ENCODE assay signal across 22 mouse cellular contexts in the genomic region with DNA sequence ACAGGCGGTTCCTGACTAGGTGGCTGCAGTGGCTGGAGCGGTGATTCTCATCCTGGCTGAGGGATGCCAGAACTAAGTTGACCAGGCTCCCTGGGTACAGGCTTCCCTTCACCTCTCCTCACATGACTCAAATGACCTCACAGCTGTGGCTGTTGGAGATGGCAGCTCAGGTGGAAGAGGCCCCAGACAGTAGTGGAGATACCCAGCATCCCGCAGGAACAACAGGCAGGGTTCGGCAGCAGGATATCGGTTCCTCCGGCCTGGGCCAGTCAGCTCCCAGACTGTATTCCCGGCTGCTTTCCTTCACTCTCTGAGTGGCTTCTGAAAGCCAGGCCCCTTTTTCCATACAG. TPM values are rescaled to one million over a fixed set of nuclear protein-coding genes. Genes with fewer than 3 reads are reported as not detected.
DNase-seq lines count a peak whose midpoint lies in the region; ATAC-seq lines count a peak whose summit lies in the region.
"Had no signal": no experiment of that assay in that cellular context is flagged by ENCODE, and none has a peak within 500 bp of the region (broad histone marks: within the 10 kb centered on the region; RNA-seq: fewer than 3 reads in every experiment).

No protein-coding gene starts in this region.

- H3K27ac ChIP-seq in midbrain, embryonic 11.5 days (ENCODE audit: low read depth, low read length), result no peak overlapping the region
- H3K27ac ChIP-seq in midbrain, embryonic 14.5 days (replicated peaks; ENCODE audit: low read depth, low read length), result no peak overlapping the region
- peak overlapping the region; percentile 69; the same call in 1 of the 2 replicates for H3K27ac ChIP-seq in embryonic facial prominence, embryonic 14.5 days (replicated peaks; ENCODE audit: low read depth, low read length)
- H3K27ac ChIP-seq in limb, embryonic 15.5 days, result peak overlapping the region; percentile 79
- H3K27ac ChIP-seq: forebrain, embryonic 15.5 days; hindbrain, embryonic 15.5 days had no signal

- no peak overlapping the region for H3K4me3 ChIP-seq in midbrain, embryonic 11.5 days (ENCODE audit: low read depth, low read length)
- H3K4me3 ChIP-seq in midbrain, embryonic 14.5 days (replicated peaks; ENCODE audit: low read depth, low read length), result no peak overlapping the region
- no peak overlapping the region for H3K4me3 ChIP-seq in embryonic facial prominence, embryonic 14.5 days (ENCODE audit: low read depth, low read length)
- H3K4me3 ChIP-seq in limb, embryonic 15.5 days, result no peak overlapping the region
- H3K4me3 ChIP-seq: forebrain, embryonic 15.5 days; hindbrain, embryonic 15.5 days; midbrain, embryonic 10.5 days had no signal

- no peaks in the 10 kb centered on the region for H3K4me1 ChIP-seq in midbrain, embryonic 11.5 days (ENCODE audit: control insufficient read depth, insufficient read depth, low read length)
- peaks cover 15% of the 10 kb centered on the region for H3K4me1 ChIP-seq in midbrain, embryonic 14.5 days (ENCODE audit: control insufficient read depth, insufficient read depth, low read length)
- no peaks in the 10 kb centered on the region for H3K4me1 ChIP-seq in embryonic facial prominence, embryonic 14.5 days (ENCODE audit: control insufficient read depth, insufficient read depth, low read length)
- H3K4me1 ChIP-seq in limb, embryonic 15.5 days, result peaks cover 24% of the 10 kb centered on the region

- no peaks in the 10 kb centered on the region for H3K36me3 ChIP-seq in midbrain, embryonic 11.5 days (ENCODE audit: control insufficient read depth, insufficient read depth, low read length)
- H3K36me3 ChIP-seq in midbrain, embryonic 14.5 days (ENCODE audit: control insufficient read depth, insufficient read depth, low read length), result no peaks in the 10 kb centered on the region
- no peaks in the 10 kb centered on the region for H3K36me3 ChIP-seq in embryonic facial prominence, embryonic 14.5 days (ENCODE audit: control insufficient read depth, insufficient read depth, low read length)
- H3K36me3 ChIP-seq in limb, embryonic 15.5 days, result no peaks in the 10 kb centered on the region
- H3K36me3 ChIP-seq: forebrain, embryonic 15.5 days; hindbrain, embryonic 15.5 days; midbrain, embryonic 10.5 days had no signal

- no peak overlapping the region for H3K9ac ChIP-seq in midbrain, embryonic 11.5 days (ENCODE audit: low read length)
- no peak overlapping the region for H3K9ac ChIP-seq in midbrain, embryonic 14.5 days (replicated peaks; ENCODE audit: low read length)
- H3K9ac ChIP-seq in embryonic facial prominence, embryonic 14.5 days (ENCODE audit: low read depth, low read length), result no peak overlapping the region
- no peak overlapping the region for H3K9ac ChIP-seq in limb, embryonic 15.5 days
- H3K9ac ChIP-seq: forebrain, embryonic 15.5 days; hindbrain, embryonic 15.5 days had no signal

- no peak for ATAC-seq in midbrain, embryonic 11.5 days (ENCODE audit: low FRiP score)
- no peak for ATAC-seq in midbrain, embryonic 14.5 days (ENCODE audit: low FRiP score, low TSS enrichment)
- ATAC-seq in embryonic facial prominence, embryonic 14.5 days (ENCODE audit: low read depth), result no peak
- ATAC-seq in limb, embryonic 15.5 days (ENCODE audit: insufficient number of reproducible peaks, low FRiP score, low TSS enrichment, low read depth), result no peak
- ATAC-seq: forebrain, embryonic 15.5 days had no signal

- H3K4me2 ChIP-seq in midbrain, embryonic 11.5 days, result no peak overlapping the region
- H3K4me2 ChIP-seq in midbrain, embryonic 14.5 days (ENCODE audit: low read length), result no peak overlapping the region
- no peak overlapping the region for H3K4me2 ChIP-seq in embryonic facial prominence, embryonic 14.5 days (ENCODE audit: low read depth, low read length)
- H3K4me2 ChIP-seq in limb, embryonic 15.5 days, result no peak overlapping the region
- H3K4me2 ChIP-seq: forebrain, embryonic 15.5 days; hindbrain, embryonic 15.5 days; liver, embryonic 11.5 days had no signal

- peak; percentile 39 to 55 for DNase-seq in cerebellum, postnatal 25 days
- no peak for DNase-seq in cerebellum, adult 9-11 months
- DNase-seq in midbrain, embryonic 11.5 days (ENCODE audit: low spot score, missing footprints), result peak; percentile 80
- no peak for DNase-seq in midbrain, embryonic 14.5 days
- DNase-seq in embryonic facial prominence, embryonic 14.5 days (ENCODE audit: low spot score), result no peak
- DNase-seq in kidney, adult 11 months, result no peak
- no peak for DNase-seq in heart, postnatal 4 days
- DNase-seq: adrenal gland, adult 2 months; gastrocnemius, postnatal 25 days; heart, adult 18-20 months; kidney, adult 8-10 months; kidney, postnatal 14 days; layer of hippocampus, postnatal 36 days; lung, postnatal 10 days; right cerebral cortex, postnatal 14 days; spleen, adult 18-20 months; thymus, postnatal 25 days had no signal

- 89% methylated on average over 7 of the region's 7 CpGs for WGBS in midbrain, embryonic 11.5 days
- 92% methylated on average over 7 of the region's 7 CpGs for WGBS in midbrain, embryonic 14.5 days
- WGBS in embryonic facial prominence, embryonic 14.5 days, result 86% methylated on average over 7 of the region's 7 CpGs
- WGBS in limb, embryonic 15.5 days, result 90% methylated on average over 7 of the region's 7 CpGs

- H3K9me3 ChIP-seq in midbrain, embryonic 11.5 days (ENCODE audit: control insufficient read depth, low read length), result no peaks in the 10 kb centered on the region
- H3K9me3 ChIP-seq in midbrain, embryonic 14.5 days (ENCODE audit: control insufficient read depth, low read length), result no peaks in the 10 kb centered on the region
- no peaks in the 10 kb centered on the region for H3K9me3 ChIP-seq in embryonic facial prominence, embryonic 14.5 days (ENCODE audit: control insufficient read depth, low read length)
- H3K9me3 ChIP-seq in limb, embryonic 15.5 days, result no peaks in the 10 kb centered on the region
- H3K9me3 ChIP-seq: forebrain, embryonic 15.5 days; hindbrain, embryonic 15.5 days; midbrain, embryonic 10.5 days had no signal

- no peaks in the 10 kb centered on the region for H3K27me3 ChIP-seq in midbrain, embryonic 11.5 days (ENCODE audit: control insufficient read depth, insufficient read depth, low read length)
- no peaks in the 10 kb centered on the region for H3K27me3 ChIP-seq in midbrain, embryonic 14.5 days (ENCODE audit: control insufficient read depth, insufficient read depth, low read length)
- no peaks in the 10 kb centered on the region for H3K27me3 ChIP-seq in embryonic facial prominence, embryonic 14.5 days (replicated peaks; ENCODE audit: control insufficient read depth, insufficient read depth, low read length)
- no peaks in the 10 kb centered on the region for H3K27me3 ChIP-seq in limb, embryonic 15.5 days
- H3K27me3 ChIP-seq: forebrain, embryonic 15.5 days; hindbrain, embryonic 15.5 days had no signal

RNA-seq across cellular contexts. Expression of a gene that starts 51.5 kb away (rescaled TPM):
- 101 and 110 TPM in 2 replicates for polyA plus RNA-seq in midbrain, embryonic 11.5 days (2014; fragmentation: Nextera tagmentation; extraction: Ambion mirVana)
- polyA plus RNA-seq in midbrain, embryonic 14.5 days (2014; fragmentation: Nextera tagmentation; extraction: Ambion mirVana), result 74.1 and 85.6 TPM in 2 replicates
- 66.1 and 68.5 TPM in 2 replicates for polyA plus RNA-seq in embryonic facial prominence, embryonic 14.5 days (2014; fragmentation: Nextera tagmentation; extraction: Ambion mirVana)
- polyA plus RNA-seq in limb, embryonic 15.5 days (2015; fragmentation: Nextera tagmentation; extraction: Ambion mirVana), result 74.0 and 76.2 TPM in 2 replicates
- total RNA-seq in heart, postnatal 4 days (2021), result 10 to 100 TPM; 31.7 to 31.9 TPM

Comparison
In these comparisons a context has a peak if more than half of its experiments do, and no peak if none do; other contexts are left out.
1. DNase-seq: peak in cerebellum, postnatal 25 days (2 of 2) and midbrain, embryonic 11.5 days (single experiment); none in cerebellum, adult 9-11 months (single experiment), midbrain, embryonic 14.5 days (single experiment), embryonic facial prominence, embryonic 14.5 days (single experiment), kidney, adult 11 months (single experiment) and heart, postnatal 4 days (single experiment).
2. H3K27ac ChIP-seq: peak in embryonic facial prominence, embryonic 14.5 days (single experiment) and limb, embryonic 15.5 days (single experiment); none in midbrain, embryonic 11.5 days (single experiment) and midbrain, embryonic 14.5 days (single experiment).